In genomic region chr3:57663731-57664130, GRCm38 (mm10) we compare ENCODE assay signal across 9 mouse cellular contexts. TPM values are rescaled to one million over a fixed set of nuclear protein-coding genes. Genes with fewer than 3 reads are reported as not detected.
DNase-seq lines count a peak whose midpoint lies in the region.
"Had no signal": no experiment of that assay in that cellular context is flagged by ENCODE, and none has a peak within 500 bp of the region (broad histone marks: within the 10 kb centered on the region; RNA-seq: fewer than 3 reads in every experiment).

No protein-coding gene starts in this region.

- peak; percentile 21 for DNase-seq in adrenal gland, adult 2 months
- no peak for DNase-seq in adrenal gland, adult 8-10 months
- peak; percentile 56 to 57 for DNase-seq in layer of hippocampus, postnatal 10 days (ENCODE audit: low spot score in 2 of 2)
- DNase-seq in layer of hippocampus, postnatal 36 days = no peak
- peak; percentile 88 for DNase-seq in NIH3T3 (ENCODE audit: low read depth)
- DNase-seq in embryo, embryonic 9.5 days (ENCODE audit: extremely low spot score) = peak; percentile 69
- peak; percentile 29 to 63 for DNase-seq in left cerebral cortex, postnatal 14 days (ENCODE audit: low spot score in 2 of 2)
- peak; percentile 82 for DNase-seq in retina, postnatal 1 day

- intact Hi-C loops in left cerebral cortex, postnatal 14 days (cut with DNase I) = no loop called here

RNA-seq across cellular contexts. Expression of gene Commd2, which starts 12.2 kb away (rescaled TPM):
- total RNA-seq in adrenal gland, adult 2 months (2021) = 10 to 100 TPM; 21.4 to 30.7 TPM
- 7.7 and 9.6 TPM in 2 replicates for polyA plus RNA-seq in adrenal gland, adult 2 months (2012; rRNA removed)
- total RNA-seq in adrenal gland, adult 8-10 months (2022) = 10 to 100 TPM; 26.6 to 30.9 (median 29.1) TPM
- total RNA-seq in layer of hippocampus, postnatal 10 days (2021) = 10 to 100 TPM; 23.4 to 26.7 TPM
- 10 to 100 TPM; 20.3 to 22.6 TPM for total RNA-seq in layer of hippocampus, postnatal 36 days (2021)
- total RNA-seq in left cerebral cortex, postnatal 14 days (2021) = 10 to 100 TPM; 16.5 to 21.4 TPM

RNA-seq across cellular contexts. Expression of gene Ankub1, which starts 28.9 kb away (rescaled TPM):
- total RNA-seq in adrenal gland, adult 2 months (2021) = not detected
- not detected in 2 replicates for polyA plus RNA-seq in adrenal gland, adult 2 months (2012; rRNA removed)
- not detected for total RNA-seq in adrenal gland, adult 8-10 months (2022)
- 1 to 10 TPM; 1.6 to 1.9 TPM for total RNA-seq in layer of hippocampus, postnatal 10 days (2021)
- 1 to 10 TPM; 1.9 to 2.1 TPM for total RNA-seq in layer of hippocampus, postnatal 36 days (2021)
- total RNA-seq in left cerebral cortex, postnatal 14 days (2021) = under 1 TPM; 0.26 to 0.51 TPM
- polyA plus RNA-seq: heart, embryonic 14.5 days had no signal

Comparison
In these comparisons a context has a peak if more than half of its experiments do, and no peak if none do; other contexts are left out.
1. DNase-seq: peak in adrenal gland, adult 2 months (single experiment), layer of hippocampus, postnatal 10 days (2 of 2), NIH3T3 (single experiment), embryo, embryonic 9.5 days (single experiment), left cerebral cortex, postnatal 14 days (2 of 2) and retina, postnatal 1 day (single experiment); none in adrenal gland, adult 8-10 months (single experiment) and layer of hippocampus, postnatal 36 days (0 of 2).